Mouse (Mus musculus) 3134 (cell line): ENCODE results near the gene Ino80d.

Experiments
- DNase-seq: peaks from one replicate; pipeline ENCODE4 v3.0.0-alpha.2; 2011; ENCODE audit warnings: low spot score; ENCODE audit not compliant: insufficient read length; ENCODE audit errors: extremely low read depth

Ino80d gene

GRCm38 (mm10) chr1:62992648-62993047, 121.8 kb downstream of the Ino80d start:
- no peak for DNase-seq

DNA sequence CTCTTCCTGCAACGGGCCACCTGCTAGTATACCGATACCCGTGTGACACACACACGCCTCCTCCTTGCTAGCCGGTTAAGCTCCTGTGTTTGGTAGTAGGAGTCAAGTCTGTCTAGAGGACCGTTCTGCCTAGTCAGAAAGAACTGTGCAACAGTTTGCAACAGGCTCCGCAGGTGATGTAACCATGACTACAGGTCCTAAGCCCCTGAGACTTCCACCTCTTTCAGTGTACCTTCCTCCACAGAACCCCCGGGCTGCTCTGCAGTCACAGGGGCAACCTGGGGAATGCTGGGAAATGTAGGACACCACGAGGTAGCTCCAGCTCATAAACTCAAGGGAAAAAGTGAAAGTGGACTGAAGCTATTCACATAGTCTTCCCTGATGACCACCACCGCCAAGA, 123.4 kb downstream of the Ino80d start:
- DNase-seq = no peak

DNA sequence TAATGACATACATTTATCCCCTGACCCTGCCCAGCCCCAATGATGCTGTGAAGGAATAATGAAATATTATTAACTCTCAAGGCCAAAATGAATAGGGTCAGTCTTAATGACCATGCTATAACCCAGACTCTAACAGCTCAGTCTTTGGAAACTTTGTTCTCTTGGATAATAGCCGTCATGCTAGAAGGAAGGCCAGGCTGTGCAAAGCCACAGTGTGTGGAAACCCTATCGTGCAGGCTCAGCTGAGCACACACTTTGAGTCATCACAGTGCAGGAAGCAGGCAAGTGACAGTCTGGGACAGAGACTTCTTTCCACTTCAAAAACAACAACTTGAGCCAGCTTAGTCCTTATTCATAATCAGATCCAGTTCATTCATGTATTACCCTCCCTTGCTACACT, 126.9 kb downstream of the Ino80d start:
- no peak for DNase-seq

- DNase-seq = no peak
Observed at GRCm38 (mm10) chr1:62986267-62986666, 128.2 kb downstream of the Ino80d start.

- DNase-seq = no peak
Observed at GRCm38 (mm10) chr1:62984566-62984965, 129.9 kb downstream of the Ino80d start.

DNA sequence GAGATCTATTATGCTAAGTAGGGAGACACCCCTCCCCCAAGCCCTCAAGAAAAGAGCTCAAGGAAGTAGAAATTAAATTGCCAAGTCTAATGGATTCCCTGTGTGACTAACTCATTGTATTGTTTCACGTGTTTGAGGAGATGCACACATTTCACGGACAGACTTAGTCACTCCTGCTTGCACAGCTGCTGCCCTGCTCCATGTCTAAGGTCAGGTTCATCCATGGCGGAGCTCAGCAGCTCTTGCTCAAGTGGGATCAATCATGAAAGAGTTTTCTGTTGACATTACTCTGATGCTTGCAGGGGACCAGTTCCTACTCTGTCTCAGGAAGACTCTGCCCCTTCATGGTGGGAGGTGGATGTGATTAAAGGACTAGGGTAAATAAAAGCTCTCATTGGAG, 137.7 kb downstream of the Ino80d start:
- no peak for DNase-seq

GRCm38 (mm10) chr1:62966885-62967284, 147.6 kb downstream of the Ino80d start:
- DNase-seq = no peak

GRCm38 (mm10) chr1:62964291-62964690, 150.2 kb downstream of the Ino80d start:
- peak; percentile 25 for DNase-seq

DNA sequence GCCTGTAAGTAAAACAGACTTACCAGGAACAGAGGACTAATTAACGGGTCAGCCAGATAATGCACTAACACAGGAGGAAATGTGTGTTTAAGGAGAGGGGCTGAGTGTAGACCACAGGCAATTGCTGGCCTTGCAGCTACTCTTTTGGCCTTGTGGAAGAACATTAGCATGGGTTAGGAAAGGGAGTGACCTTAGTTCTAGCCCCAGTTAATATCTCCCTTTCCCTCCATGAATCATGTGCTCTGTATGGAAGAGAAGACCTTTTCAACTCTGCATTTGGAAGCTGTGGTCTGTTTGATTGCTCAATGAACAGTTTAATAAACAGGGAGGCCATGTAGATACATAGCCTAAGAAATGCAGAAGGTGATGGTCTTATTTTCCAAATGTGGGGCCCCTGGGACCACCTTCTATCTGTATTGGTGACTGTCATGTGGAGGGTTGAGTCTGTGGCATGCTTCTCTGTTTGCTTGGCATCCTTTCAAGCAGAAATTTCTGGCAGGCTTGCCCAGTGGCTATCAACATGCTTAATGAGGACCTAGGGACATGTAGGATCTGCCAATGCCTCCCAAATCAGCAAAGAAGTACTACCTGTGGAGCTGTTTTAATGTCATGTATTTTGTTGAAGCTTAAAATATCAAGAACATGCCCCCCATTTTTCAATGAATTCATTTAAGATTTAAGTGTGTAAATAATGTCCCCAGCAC, 157.4 kb downstream of the Ino80d start:
- no peak for DNase-seq

- no peak for DNase-seq
Observed at GRCm38 (mm10) chr1:62956526-62956925, 157.9 kb downstream of the Ino80d start.

- no peak for DNase-seq
Observed at GRCm38 (mm10) chr1:62955340-62955739, 159.1 kb downstream of the Ino80d start.

- no peak for DNase-seq
Observed at GRCm38 (mm10) chr1:62953036-62953435, 161.4 kb downstream of the Ino80d start.

GRCm38 (mm10) chr1:62952319-62952718, 162.1 kb downstream of the Ino80d start:
- DNase-seq = no peak

DNA sequence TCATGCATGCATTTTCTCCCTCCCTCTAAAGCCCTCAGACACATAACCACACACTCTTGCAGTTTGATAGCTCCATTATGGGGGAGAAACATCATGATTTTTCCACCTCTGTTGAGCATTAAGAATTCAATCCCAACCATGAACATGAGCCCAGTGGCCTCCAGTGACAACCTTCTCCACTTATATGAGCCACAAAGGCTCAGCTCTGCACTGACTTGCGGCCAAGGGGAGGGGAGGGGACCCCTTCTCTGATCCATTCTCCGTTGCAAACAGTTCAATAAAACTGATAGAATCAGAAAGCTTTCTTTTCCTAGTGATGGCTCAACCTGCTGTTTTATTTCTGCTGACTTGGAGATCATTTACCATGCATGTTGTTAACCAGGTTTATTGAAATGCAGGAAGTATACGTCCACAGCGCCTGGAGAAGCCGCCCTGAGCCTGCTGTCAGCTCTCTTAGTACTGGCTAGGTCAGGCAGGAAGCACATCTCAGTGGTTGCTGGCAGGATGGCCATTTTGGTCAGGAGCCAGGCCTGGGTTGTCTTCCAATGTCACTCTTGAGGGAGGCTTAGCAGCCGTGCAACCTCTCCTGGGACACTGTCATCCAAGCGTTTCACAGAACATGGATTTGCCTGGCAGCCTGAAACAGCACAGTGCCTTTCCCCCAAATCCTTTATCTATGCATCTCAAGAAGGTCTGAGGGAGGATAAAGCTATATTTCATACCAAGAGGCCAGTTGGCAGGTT, 163.2 kb downstream of the Ino80d start:
- no peak for DNase-seq

GRCm38 (mm10) chr1:62950526-62950925, 163.9 kb downstream of the Ino80d start:
- DNase-seq = no peak

GRCm38 (mm10) chr1:62947807-62948206, 166.7 kb downstream of the Ino80d start:
- no peak for DNase-seq

DNA sequence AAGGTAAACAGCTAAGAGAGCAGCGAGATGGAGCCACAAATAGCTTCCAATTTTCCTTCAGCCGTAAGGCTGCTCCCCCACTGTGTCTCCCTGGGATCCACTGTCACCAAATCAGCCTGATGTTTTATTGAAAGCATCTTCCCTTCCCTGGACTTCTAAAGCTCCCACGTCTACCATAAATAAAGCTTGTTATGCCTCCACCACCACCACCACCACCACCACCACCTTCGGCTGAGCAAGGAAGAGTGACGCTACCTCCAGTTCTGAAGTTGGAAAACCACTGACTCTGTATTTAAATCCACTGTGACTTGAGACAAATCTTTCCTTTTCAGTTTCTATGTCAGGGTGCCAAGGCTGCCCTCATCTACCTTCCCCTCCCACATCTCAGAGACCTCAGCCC, 167.5 kb downstream of the Ino80d start:
- no peak for DNase-seq

DNA sequence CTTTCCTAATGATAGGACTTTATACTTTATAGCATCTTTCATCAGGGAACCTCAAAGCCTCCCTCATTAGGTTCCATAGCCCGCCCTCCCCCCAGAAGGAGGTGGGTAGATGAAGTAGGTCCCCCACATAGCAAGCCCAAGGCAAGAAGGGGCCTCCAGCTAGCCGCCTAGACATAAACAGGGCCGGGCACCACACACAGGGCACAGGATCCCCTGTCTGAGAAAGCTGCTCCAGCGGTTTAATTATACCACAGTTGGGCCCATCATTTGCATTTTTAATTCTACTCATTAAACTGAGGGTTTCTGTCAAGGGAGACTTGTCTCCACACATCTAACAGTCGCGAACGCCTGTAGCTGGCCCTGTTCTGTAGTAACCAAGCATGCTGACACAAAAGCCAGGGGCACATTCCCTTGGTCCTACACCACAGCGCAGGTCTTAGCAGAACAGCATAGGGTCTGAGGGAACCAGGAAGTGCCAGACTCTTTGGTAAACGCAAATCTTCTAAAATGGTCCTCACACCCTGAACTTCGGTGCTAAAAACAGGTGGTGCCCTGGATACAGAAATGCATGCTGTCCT, 179.6 kb downstream of the Ino80d start:
- DNase-seq = no peak

DNA sequence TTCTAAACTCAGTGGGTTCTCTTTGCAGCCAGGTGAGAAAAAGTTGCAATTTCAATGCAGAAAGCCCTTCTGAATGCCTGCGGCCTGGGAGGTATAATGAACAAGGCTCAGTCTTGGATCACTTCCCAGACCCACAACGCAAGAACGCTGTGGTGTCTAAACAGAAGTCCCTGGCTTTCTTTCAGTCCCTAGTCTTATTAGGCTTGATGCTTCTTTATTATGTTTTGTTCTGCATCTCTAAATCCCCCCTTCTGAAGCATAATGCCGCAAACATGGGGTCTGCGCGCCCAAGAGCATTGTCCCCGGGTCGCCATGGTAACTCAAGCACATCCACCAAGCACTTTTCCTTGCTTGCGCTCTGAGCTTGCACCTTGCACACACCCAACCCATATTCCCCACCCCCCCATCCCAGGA, 180.4 kb downstream of the Ino80d start:
- DNase-seq = no peak

GRCm38 (mm10) chr1:62933288-62934099, 181.0 kb downstream of the Ino80d start:
- DNase-seq = no peak

DNA sequence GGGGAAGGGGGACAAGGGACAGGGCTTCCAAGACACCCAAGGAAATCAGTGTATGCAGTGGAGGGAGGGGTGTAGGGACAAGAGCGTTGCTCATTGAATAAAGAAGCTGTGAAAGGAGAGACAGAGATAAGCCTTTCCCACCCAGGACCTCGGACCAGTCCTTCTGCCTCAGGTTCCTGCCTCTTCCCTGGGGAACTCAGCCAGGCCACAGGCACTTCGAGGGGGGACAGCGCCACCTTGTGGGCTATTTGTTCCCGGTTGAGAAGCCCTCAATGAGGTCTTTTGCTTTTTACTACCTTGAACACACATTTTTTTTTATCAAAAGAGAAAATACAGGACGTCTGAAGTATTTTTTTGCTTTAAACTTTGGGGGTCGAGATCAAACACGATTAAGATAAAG, 185.0 kb downstream of the Ino80d start:
- DNase-seq = peak; percentile 44
